Mouse (Mus musculus) kidney, postnatal 4 days (tissue): ENCODE results near the gene Ahsg.
"Not testable (repeated sequence)": the region's sequence is repeated elsewhere in the genome, so short reads cannot be mapped to it uniquely, and the experiment has no call there.

Experiments
- DNase-seq, 2 experiments: peaks; one replicate each; pipeline ENCODE4 v3.0.0; 2021; ENCODE audit warnings: mixed read lengths in 2 of 2

The Ahsg gene

DNA sequence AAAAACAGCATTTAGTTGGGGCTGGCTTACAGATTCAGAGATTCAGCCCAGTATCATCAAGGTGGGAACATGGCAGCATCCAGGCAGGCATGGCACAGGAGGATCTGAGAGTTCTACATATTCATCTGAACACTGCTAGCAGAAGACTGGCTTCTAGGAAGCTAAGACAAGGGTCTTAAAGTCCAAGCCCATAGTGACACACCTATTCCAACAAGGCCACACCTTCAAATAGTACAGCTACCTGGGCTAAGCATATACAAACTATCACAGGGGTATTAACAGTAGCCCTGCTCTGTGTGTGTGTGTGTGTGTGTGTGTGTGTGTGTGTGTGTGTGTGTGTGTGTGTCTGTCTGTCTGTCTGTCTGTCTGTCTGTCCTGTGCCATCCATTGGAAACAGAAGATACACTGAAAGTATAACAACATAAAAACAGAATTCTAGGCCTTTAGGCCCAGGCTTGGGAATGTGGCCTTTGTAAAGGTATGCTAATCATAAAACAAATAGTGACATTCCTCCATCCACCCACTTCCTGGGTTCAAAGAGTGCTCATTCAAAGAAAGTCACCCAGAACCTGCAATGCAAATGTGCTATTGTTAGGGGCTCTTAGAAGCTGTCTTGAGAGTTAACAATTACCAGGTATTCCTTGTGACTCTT, 50.9 kb downstream of the Ahsg start:
- DNase-seq: not testable (repeated sequence)

- DNase-seq: no peak
Observed at GRCm38 (mm10) chr16:22947371-22947770, 56.3 kb downstream of the Ahsg start.
